Mouse (Mus musculus) gastrocnemius, postnatal 10 days (tissue): Measurements from ENCODE around the gene Asnsd1. TPM values are rescaled to one million over a fixed set of nuclear protein-coding genes. Genes with fewer than 3 reads are reported as not detected.

Source experiments
- total RNA-seq, 2 experiments: library from RNA; stranded (reverse); gene quantifications; 2 replicates each; pipeline ENCODE4 v1.2.3; 2021

Asnsd1 gene
- total RNA-seq, 2 experiments from 2014 or later: 46.7 to 48.1 TPM

Other genes starting within 250 kb of the Asnsd1 start
- gene 1700019A02Rik, start 165.1 kb downstream of the Asnsd1 start, total RNA-seq: not detected
- gene Pms1, start 55.7 kb downstream of the Asnsd1 start, total RNA-seq: 1 to 10 TPM; 5.8 to 6.7 TPM
- 1 to 10 TPM; 4.5 to 4.7 TPM for gene Ormdl1, start 55.7 kb downstream of the Asnsd1 start, total RNA-seq
- gene Gm28778, start 55.6 kb downstream of the Asnsd1 start, total RNA-seq: under 1 TPM in 1 of 2 experiments, not detected in 1; 0.52 TPM
- 10 to 100 TPM; 16.7 to 18.4 TPM for gene Osgepl1, start 39.1 kb downstream of the Asnsd1 start, total RNA-seq
- gene Asdurf, start 133 bp downstream of the Asnsd1 start, total RNA-seq: 1 to 10 TPM; 5.2 to 9.0 TPM
- under 1 TPM in 1 of 2 experiments, not detected in 1; 0.09 TPM for gene Gm28551, start 85 bp downstream of the Asnsd1 start, total RNA-seq